Mouse (Mus musculus) lung, postnatal 4 days (tissue): ENCODE measurements around the gene Lrrc4.

Source experiments
- DNase-seq, 2 experiments: peaks; one replicate each; pipeline ENCODE4 v3.0.0; 2021

Lrrc4 gene

GRCm38 (mm10) chr6:28720391-28721171 lies 111.0 kb downstream of the Lrrc4 start:
- peak in 1 of 2 experiments; percentile 52 for DNase-seq

DNA sequence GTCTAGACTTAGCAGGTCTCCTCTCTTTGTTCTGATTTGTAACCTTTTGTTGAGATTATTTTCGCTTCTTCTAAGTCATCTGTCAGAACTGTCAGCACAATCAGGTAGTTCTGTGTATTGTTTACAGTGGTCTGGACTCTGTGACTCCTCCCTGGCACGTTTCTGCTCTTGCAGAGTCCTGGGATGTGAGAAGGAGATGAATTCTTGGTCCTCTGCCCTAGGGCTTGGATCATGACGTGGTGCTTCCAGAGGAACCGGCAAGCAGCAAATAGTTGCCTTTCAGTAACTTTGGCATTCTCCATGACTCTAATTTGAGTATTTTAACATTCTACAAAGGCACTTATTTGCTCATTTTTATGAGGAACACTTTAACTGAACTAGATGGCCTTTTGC lies 113.7 kb downstream of the Lrrc4 start:
- DNase-seq: no peak

DNA sequence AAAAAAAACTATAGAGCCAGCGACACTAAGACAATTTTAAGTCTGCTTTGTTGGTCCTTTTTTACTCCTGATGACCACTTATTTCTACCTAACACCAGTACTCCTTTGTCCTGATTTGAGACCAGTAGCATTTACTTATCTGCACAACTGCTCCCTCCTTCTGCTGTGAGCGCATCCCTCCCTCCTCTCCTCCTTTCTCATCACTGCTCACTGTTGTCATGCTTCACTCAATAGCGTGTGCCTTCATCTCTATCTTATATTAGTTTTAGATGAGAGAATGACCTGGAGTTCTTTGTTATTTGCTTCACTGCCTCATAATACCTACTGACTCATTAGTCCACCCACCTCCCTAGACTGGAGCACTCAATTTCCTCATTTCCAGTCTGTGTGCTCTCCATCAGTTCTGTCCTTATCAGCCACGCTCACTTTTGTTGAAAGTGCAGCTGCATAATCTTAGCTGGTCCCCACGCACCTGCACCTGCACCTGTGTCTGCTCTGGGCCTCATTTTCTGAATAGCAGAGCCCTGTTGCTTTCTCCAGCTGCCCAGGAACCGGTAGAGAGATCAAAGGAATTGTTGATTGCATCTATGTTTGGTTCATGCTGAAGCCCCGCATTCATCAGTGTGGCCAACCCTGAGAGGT lies 114.2 kb downstream of the Lrrc4 start:
- no peak for DNase-seq

DNA sequence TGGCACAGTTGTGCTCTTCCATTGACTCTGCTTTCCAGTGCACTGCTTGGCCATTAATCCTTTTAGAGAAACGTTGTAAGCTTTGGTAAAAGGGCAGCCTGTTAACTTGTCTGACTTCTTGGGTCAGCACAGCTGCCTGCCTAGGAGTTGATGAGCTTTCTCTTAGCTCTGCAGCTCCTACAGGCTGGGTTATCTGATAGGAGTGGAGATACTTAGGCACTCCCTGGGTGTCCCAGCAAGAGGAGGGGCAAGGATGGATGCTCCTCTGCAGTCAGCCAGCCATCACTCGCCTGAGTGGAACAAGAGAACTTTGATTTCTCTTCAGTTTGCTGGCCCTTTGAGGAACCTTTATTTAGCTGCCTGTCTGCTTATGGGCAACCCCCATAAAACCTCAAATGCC lies 121.5 kb downstream of the Lrrc4 start:
- no peak for DNase-seq

DNA sequence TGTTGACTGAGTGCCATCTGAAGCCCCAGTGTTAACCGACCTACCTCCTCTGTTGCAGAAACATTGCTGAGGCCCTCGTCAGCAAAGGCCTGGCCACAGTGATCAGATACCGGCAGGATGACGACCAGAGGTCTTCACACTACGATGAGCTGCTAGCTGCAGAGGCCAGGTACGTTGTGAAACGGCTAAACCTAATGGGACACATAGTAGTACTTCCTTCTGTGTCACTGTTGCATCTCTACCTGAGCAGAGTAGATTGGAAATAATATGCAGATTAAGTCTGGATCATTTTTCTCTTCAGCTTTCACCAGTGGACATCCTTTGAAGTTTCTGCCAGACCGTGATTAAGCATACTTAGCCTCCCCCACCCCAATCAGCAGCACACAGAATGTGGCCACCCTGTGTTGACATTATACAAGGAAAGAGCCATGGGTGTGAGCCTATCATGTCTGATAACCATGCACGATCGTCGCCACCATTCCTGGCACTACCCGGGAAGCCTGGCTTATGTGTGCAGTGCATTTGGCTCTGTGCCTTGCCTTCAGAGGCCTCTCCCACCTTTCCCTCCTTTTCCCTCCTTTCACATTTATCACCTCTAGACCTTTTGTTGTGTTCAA lies 124.5 kb downstream of the Lrrc4 start:
- DNase-seq: peak in 1 of 2 experiments; percentile 32

DNA sequence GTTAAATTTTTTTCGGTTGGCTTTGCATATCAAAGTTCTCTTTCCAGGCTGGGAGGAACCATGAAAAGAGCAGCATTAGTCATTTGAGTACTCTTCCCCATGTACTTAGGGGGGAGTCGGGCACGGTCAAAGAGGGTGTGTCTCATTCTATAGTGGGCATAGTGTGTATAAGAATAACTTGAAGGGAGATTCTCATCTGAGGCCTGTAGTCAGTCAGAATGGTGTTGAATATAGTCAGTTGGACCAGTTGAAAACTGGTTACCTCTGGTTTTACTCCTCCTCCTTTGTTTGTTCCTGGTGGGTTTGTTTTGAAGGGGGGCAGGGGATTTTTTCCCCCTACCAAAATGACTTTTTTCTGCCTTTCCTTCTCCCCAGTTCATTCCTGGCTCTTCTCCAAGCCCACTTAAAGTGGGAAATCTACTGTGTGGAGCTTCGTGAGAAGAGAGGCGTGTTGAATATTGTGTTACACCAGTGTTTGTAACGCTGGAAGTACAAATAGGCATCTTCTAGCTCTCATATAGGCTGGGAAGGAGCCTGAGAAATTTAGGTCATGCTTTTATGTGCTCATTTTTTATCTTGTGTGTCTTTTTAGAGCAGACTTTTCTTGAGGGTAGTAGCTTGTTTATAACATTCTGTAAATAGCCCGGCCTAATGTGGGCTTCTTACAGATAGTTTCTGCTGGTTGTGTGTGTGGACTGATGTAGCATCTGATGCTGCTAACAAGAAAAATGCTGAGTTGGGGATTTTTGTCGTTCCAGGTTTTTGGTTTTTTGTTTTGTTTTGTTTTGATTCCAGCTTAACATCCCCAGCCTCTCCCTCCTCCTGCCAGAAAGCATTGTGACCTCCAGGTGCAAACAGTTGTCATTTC lies 125.2 kb downstream of the Lrrc4 start:
- no peak for DNase-seq

DNA sequence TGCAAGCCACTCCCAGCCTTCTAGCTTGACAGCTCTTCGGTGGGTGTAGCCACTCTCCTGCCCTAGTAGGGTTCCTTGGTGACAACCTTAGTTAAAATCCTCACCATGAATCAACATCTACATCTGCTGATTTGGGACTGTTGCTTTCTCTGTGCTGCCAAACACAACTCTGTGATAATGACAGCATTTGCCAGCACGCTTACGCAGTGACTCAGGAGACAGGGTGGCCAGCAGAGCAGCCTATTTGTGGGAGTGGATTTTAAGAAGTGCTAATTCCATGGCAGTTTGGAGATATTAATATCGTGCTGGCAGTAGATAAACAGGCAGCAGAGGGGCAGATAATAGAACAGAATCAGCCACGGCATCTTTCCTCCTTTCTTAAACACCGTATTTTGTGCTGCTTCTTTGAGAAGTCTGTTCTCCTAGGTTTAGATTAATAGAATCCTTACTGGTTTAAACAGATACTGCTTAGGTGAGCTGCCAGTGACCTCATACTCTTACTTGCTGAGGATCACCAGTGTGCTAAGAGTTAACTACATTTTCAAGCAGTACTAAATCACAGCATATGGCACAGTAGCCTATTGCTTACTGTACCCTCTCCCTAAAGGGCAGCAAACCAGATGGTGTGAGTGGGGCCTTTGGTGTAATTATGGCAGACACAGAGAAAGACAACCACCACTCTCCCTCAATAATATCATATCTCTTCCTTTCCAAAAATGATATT lies 126.0 kb downstream of the Lrrc4 start:
- DNase-seq: no peak

- no peak for DNase-seq
These were observed 126.9 kb downstream of the Lrrc4 start for GRCm38 (mm10) chr6:28704612-28705011.

GRCm38 (mm10) chr6:28697214-28697613 lies 134.3 kb downstream of the Lrrc4 start:
- DNase-seq: no peak

- DNase-seq: no peak
These were observed 138.9 kb downstream of the Lrrc4 start for GRCm38 (mm10) chr6:28692659-28693058.

DNA sequence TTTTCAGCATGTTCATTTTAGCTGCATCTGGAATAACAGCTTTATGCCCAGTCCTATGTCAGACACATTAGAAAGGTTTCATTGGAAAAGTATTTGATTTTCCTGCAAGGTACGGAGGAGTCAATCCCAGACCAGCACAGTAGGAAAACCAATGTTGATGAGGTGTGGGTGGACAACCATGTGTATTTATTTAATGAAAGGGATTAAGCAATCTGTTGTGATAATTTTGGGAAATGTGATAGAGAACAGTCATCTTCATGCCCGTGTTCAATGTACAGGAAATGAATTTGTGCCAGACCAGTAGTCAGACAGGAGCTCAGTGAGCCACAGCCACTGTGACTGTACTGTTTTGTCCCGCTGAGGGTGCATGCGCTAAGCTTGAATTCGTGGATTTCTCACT lies 143.8 kb downstream of the Lrrc4 start:
- DNase-seq: no peak

- DNase-seq: no peak
These were observed 145.8 kb downstream of the Lrrc4 start for GRCm38 (mm10) chr6:28685745-28686144.

GRCm38 (mm10) chr6:28685052-28685451 lies 146.5 kb downstream of the Lrrc4 start:
- DNase-seq: no peak

DNA sequence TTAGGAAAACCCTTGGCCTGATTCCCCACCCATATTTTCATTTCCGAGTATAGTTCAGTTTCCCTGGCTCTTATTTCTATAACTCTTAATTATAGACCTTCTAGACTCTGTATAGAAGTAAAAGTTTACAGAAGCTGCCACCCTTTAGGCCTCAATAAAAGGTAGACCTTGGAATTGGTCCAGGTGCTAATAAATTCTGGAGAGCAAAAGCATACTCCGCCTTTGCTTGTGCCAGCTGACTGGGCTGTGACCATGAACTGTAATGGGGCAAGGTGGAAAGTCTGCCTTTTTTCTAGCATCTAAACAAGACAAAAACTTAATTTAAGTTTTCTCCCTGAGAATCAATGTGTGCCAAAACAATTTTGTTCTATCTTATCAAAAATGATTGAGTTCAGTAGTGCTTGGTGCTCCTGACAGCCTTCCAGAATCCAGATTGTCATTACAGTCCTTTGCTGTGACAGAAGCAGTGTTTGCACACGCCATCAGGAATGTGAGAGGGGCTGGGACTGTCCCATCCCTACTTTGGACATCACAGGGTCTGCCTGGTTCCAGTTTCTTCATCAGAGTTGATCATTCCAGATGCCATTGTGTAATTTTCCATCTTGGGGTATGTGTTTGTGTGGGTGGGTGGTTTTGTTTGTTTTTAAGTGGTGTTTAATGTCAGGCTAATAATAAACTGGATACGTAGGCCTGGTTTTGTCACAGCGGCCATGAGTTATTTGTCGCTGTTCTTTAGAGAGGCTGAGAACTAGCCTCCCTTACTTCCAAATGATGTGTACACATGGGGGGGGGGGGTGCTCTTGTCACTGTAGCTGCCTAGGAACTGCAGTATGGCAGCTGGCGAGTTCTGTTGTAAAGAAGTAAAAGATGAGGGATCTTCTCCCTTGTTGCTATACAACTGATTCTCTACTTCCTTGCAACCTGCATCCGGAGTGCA lies 149.8 kb downstream of the Lrrc4 start:
- peak; percentile 13 to 29 for DNase-seq

- DNase-seq: peak; percentile 27 to 59
These were observed 151.0 kb downstream of the Lrrc4 start for GRCm38 (mm10) chr6:28680537-28680936.

DNA sequence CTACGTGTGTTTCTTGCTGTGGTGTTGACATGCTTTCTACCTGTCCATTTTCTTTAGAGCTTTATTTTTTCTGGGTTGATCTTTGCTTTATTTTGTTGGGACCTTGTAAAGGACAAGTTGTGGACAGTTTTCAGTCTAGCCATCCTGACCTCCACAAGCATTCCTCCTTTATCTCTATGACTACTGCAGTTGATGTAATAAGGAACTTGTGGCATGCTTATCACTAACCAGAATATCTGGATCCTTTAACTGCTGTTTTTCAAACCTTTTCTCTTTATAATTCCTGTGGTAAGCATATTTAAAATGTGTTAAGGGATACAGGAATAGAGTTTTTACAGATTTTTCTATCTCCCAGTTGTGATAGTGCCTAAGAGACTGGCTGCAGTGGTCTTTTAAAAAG lies 152.7 kb downstream of the Lrrc4 start:
- DNase-seq: no peak

GRCm38 (mm10) chr6:28674686-28675085 lies 156.9 kb downstream of the Lrrc4 start:
- no peak for DNase-seq

- DNase-seq: no peak
These were observed 159.2 kb downstream of the Lrrc4 start for GRCm38 (mm10) chr6:28672388-28672787.

- no peak for DNase-seq
These were observed 162.3 kb downstream of the Lrrc4 start for GRCm38 (mm10) chr6:28669251-28669650.

DNA sequence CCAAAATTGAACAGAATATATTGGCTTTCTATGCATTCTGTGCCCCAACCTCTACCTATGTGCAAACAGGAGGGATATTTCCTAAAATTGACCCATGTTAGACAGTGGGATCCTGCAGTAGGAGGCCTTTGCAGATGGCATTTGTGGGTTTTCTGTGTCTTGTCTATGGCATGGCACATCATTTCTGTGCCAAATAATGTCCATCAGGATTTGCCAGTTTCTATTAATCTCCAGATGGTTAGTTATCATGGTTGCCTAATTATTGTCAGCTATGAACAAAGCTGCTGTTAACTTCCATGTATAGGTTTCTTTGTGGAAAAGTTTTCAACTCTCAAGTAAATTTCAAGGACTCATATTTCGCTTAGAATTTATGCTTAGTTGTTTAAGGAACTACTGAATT lies 164.0 kb downstream of the Lrrc4 start:
- DNase-seq: no peak

- no peak for DNase-seq
These were observed 166.8 kb downstream of the Lrrc4 start for GRCm38 (mm10) chr6:28664716-28665115.
